Mouse (Mus musculus) forelimb bud, embryonic 11.5 days (tissue): ENCODE measurements around the gene Grik2.
A peak's percentile ranks its signal among the peaks of the same experiment; 100 is the strongest.
"Not testable (repeated sequence)": the region's sequence is repeated elsewhere in the genome, so short reads cannot be mapped to it uniquely, and the experiment has no call there.

Experiments used
- DNase-seq: peaks from one replicate; pipeline ENCODE4 v3.0.0-alpha.2; 2012; ENCODE audit warnings: low read depth, low spot score

Gene Grik2

DNA sequence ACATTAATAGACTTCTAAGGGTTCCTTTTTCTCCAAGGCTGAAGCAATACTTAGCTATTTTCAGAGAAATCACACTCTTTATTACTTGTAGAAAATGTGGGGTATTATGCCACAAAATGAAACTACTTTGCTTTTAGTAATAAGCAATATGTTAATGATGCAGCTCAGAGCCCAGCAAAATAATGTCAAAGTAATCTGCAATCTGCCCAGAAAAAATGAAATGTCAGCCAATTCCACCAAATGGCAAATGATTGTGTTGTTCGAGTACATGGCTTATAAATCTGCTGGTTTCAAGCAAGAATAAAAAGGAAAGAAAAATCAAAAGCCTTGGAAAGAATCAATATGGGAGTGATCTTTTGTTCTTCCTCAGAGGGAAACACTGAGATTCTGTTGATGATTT, 136.2 kb downstream of the Grik2 start:
- no peak for DNase-seq

DNA sequence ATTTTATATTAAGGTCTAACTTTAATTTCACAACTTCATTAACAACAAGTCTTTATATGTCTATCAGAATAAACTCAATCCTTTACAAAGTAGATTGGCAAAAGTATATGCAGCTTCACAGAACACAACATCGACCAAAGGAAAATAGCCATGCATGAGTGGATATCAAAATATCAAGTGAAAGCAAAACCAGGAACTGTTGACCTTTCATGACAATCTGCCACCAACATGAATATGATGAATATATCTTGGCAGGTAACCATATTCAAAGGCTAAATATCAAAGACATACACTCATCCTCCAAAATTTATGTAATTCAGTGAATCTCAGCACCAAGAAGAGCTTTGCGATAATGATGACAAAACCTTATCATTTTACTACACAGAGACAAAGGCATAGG, 141.4 kb downstream of the Grik2 start:
- DNase-seq, result no peak

DNA sequence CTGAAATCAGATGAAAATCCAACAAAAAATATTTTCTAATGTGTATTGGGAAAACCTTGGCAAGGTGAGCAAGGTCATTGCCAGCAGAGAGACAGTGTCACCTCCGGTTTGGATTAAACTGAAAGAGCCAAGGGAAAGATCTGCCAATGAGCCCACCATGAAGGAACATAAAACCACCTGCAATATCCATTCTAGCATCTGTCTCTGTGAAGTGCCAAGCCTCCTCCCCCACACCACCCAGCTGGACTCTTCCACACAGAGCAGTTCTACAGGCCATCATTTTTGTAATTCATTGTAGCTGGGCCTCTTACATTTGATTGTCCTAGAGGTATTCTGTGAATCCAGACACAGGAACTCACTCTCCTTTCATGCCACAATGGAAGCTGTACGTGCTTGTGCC, 148.7 kb downstream of the Grik2 start:
- no peak for DNase-seq

DNA sequence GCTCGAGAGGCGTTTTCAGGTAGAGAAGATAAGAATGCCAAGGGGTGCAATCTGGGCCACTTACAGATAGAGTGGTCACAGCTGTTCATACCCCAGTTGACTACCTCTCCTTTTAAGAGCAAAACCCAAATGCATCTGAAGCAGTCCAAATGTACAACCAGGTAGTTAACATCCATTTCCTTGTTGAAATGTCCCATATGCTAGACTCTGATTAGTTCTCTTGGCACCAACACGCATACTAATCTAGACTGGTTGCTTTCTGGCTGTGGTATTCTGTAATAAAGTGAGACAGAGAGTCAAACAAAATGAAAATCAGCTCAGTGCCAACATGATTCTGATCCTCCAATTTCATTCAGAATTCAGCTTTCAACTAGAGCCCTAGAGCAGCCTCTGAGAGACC, 164.6 kb downstream of the Grik2 start:
- DNase-seq, result no peak

DNA sequence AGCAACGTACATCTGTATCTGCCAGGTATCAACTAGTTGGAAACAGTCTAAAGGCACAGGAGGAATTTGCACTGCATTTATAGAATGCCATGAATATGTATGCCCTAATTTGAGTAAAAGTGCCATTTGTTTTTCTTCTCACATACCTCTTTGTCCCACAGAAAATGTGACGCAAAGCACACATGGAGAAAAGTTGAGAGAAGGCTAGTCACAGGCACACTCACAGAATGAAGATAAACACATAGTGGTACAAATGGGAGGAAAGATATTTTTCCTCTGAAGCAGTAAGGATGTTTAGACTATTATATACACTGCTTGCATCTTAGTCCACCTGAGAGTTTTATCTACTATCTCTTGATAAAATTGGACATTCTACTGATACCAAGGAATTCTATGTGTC, 190.9 kb downstream of the Grik2 start:
- DNase-seq, result no peak

DNA sequence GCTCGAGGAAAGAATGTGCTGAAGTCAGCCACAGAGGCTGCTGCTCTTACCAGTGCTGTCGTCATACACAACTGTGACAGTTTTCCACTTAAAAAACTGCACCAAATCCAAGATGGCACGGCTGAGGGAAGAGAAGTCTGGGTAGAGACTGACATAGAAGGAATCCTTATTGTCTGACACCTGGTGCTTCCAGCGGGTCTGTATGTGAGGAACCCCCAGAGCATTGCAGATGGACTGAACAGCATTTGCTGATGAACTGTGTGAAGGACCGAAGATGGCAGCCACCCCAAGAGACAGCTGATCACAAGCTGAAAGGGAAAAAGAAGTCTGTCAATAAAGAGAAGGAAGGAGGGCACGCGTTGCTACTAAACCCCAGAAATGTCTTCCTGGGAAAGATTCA, 215.1 kb downstream of the Grik2 start:
- DNase-seq, result no peak

DNA sequence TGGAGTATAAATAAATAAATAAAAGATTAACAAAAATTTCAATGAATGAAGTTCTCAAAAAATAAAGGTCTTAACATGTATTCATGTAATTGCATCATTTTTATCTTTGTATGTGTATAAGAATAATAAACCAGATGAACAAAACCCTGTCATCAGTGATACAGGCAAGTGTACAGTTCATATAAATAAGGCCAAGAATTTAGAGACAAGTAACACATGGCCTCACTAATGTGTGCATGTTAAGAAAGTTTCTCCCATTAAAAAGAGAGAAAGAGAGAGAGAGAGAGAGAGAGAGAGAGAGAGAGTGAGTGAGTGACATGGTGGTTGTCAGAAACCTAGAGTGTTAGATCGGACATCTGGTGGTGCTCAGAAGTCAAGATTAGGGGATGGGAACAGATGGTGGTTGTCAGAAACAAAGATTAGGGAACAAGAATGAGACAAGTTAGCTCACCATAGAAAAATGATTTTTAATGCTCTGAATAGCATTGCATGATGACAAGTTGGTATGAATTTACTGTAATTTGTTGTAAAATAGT, 228.6 kb downstream of the Grik2 start:
- no peak for DNase-seq

DNA sequence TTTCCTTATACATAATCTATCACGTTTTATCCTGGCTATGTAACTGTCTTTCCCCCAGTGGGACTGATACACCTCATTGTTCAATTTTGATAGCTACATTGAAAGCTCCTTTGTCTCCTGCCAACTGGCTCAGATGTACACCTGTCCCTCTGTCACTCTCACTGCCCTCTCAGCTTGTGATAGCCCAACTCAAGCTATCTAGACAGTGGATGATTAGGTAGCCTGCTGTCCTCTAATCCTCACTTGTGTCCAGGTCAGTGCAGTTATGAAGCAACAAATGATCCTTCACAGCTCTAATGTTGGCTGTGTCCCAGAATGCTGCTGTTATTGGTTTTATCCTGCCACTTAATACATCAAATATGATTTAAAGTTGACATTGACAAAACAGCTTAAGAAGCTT, 246.3 kb downstream of the Grik2 start:
- no peak for DNase-seq

DNA sequence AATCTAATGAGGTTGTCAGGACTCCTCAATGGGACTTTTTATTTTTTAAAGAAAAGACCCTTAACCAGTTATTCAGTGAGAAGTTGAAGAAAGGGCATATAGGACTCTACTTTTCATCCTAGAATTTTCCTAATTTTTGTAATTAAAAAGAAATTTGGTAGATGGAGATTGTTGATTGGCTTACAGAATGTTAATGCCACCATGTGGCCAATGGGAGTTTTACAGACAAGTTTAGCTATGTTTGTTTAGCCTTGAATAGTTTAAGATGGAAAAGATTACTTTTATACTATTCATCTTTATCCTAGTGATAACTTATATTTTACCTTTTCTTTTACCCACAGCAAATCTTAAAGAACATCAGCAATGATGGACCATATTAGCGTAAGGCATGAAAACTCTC, 268.8 kb downstream of the Grik2 start:
- no peak for DNase-seq

DNA sequence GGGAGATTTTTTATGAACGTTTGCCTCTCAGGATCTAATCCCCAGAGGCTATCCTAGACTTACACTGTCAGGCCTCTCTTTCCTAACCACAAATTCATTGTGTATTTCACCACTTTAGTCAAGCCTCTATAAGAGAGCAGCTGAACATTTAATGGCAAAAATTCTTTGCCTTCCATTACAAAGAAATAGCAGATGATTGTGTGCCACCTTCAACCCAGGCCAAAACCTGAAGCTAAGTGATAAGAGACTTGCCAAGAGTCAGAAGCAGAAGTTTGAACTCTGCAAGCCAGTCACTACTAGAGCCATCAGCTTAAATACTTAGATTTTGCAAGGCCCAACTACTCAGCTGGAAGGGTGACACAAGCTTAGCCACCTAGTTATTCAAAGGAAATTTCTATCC, 287.9 kb downstream of the Grik2 start:
- DNase-seq, result no peak

DNA sequence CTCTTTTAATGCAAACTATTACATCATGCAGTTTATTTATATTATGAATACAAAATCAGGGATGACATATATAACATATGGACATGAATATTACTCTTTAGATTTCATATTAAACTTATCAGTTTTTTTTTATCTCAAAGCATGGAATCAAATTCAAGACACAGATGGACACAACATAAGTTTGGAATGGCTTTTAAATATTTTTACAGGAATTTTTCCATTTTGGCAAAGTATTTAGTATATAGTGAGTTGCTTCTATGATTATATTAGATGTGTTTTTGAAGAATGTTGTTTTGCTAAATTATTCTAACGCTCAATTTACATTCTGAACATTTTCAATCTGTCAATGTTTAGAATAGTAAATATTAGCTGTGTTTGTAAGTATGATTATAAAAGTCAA, 291.3 kb downstream of the Grik2 start:
- no peak for DNase-seq

DNA sequence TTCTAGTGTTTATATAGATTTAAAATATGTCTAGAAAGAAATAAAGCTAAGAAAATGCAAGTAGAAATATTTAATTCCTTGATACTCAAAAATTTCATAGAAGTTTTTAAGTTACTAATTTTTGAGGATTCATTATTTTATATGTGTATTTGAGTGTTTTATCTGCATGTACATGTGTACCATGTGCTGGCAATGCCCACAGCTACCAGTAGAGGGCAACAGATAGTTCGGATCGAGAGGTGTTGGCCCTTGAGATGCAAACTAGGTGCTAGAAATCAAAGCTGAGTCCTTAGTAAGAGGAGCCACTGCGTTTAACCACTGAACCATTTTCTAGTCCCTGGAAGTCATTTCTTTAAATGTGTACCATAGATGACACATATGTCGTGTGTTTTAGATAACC, 307.1 kb downstream of the Grik2 start:
- DNase-seq, result no peak

DNA sequence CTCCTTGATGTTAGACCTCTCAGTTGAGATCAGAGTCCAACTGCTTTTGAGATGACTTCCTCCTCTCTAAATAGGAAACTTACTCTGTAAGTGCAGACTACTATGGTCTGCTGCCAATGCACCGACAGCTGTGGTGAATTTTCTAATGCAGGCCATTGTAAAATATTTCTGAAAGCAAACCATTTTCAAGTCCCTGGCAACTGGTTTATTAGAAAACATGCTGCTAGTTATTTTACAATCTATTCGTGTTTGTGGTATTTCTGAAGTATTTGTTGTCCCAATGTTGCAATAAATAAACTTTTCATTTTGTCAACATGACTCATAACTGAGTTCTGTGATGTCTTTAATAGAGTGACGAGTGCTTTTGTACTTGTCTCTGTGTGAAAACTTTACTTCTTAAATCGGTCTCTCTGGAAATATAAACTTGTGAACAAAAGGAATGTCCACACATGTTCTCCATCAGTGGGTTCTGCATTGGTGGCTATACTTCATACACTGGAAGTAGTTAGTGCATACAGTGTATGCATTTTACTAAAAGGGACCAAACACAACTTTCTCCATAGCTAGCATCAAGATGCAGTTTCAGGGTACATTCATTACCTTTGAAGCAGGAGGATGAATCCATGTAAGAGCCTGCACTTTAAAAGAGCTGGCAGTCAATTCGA, 308.3 kb downstream of the Grik2 start:
- DNase-seq, result peak; percentile 14

DNA sequence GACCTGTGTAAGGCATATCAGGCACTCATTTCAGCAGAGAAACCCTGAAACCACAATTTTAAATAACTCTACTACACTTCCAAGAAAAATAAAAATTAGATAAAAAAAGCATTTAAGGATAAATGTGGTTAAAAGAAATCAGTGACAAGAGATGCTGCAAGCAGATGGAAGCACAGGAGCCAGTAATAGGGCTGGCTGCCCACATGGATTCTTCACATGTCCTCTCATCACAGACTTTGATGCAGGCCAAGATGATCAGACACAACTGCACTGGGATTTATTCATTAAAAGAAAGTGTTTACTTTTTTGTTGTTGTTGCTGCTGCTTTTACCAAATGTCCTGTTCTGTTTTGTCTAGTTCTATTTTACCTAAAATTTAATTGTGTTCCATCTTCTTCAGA, 315.0 kb downstream of the Grik2 start:
- DNase-seq, result no peak

DNA sequence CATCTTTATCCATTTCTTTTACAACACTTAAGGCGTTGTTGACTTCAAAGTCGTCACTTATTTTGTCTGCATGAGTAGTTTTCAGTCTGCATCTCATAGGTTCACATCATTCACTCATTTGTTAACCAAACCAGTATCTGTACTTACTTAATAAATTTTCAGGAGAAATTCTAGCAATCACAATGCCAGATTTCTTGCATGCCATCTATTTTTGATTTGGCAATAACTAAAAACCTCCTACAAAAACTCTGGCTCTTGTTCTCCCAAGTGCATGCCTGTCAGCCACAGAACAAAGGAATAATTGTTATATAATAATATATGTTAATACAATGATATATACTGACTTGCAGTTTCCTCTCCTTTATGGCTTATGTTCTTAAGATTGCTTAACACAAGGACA, 331.8 kb downstream of the Grik2 start:
- DNase-seq, result no peak

DNA sequence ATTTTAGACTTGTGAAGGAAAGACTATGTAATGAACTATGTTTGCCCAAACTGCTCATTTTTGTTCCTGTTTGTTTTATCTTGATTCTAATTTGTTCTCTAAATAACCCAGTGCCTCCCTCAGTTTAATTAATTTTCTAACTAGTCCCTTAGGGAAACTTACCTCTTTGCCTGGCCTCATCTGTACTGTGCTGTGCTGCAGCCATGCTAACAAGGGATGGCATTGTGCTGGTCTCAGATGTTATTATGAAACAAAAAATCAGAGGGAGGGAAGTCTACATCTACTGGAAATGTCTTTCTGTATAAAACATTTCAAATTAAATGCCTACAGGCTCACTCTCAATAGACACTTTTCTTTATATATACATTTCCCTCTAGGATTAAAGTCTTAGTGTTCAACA, 335.0 kb downstream of the Grik2 start:
- no peak for DNase-seq

DNA sequence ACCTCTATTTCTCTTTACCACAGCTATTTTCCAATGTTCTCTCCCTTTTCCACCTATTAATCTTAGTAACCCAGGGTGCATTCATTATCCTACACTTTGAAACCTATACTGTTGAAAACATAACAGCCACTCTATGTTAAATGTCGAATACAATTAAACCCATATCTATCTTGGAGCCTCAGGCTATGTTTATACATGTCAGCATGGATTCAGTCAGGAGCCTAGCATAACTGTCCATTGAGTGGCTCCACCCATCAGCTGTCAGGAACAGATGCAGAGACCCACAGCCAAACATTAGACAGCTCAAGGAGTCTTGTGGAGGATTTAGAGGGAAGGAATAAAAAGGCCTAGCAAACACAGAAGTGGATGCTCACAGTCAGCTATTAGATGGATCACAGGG, 347.2 kb downstream of the Grik2 start:
- no peak for DNase-seq

DNA sequence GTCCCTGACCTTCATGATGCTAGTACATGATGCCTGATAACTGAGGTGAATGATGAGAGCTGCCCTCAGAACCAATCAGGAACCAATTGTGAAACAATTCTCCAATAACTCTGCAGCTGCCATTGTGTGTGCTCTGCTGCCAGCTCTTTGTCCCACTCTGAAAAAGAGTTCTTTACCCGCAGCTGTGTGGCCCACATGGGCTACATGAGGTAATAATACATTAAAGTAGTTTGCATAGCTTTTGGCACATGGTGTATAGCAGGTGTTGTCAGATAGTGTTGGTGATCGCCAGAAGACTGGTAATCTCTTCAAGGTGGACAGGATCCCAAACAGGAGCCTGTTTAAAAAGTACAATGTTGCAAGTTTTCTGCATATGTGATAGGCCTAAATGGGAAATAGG, 351.5 kb downstream of the Grik2 start:
- no peak for DNase-seq

DNA sequence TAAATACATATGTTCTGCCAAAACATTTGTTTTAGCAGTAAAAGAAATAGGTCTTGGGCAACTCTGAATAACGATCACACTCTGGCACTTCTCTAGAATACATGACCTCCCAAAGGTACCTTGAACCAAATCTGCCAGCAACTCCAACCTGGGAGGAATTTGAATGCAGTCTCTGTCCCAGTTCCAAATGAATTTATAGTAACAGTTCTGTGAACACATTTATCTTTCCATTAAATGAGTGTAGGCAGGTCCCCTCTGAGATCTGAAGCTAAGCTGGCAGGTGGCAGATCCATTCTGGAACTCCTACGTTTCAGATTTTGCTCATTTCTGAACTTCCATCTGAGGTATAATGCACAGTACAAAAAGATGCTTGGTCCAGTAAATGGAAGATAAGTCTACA, 352.3 kb downstream of the Grik2 start:
- no peak for DNase-seq

DNA sequence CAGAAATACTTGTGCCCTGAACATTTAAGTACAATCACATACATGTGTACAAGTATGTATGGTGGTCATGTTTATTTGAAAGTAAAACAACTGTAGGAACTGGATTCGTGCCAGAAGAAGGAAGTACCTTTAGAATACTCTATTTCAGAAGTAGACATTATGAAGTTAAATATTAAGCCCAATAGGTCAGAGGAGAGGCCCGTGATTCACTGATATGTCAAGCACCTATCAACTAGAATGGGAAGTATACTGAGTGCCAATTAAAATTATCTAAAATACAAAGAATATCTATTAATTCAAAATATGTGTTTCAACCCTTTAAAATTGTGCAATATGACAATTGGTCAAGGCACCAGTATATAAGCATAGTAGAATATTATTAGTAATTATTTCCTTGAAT, 355.7 kb downstream of the Grik2 start:
- no peak for DNase-seq

DNA sequence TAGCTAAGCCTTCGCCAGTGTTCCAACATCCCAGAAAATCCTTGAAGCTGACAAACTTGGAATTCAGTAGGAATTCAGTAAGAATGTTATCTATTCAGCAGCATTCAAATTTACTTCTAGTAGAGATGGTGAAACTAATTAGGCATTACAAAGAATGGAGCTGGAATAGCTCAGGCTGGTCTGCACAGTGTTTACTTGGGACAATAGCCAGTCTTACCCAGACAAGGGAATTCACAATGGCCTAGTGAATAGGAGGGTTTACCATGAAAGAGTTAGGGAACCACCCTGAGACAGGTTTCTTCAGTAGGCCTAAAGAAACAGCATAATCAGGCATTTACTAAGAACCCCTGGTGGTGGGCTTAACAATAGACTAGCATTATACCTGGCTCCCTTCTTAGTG, 371.4 kb downstream of the Grik2 start:
- DNase-seq, result not testable (repeated sequence)

DNA sequence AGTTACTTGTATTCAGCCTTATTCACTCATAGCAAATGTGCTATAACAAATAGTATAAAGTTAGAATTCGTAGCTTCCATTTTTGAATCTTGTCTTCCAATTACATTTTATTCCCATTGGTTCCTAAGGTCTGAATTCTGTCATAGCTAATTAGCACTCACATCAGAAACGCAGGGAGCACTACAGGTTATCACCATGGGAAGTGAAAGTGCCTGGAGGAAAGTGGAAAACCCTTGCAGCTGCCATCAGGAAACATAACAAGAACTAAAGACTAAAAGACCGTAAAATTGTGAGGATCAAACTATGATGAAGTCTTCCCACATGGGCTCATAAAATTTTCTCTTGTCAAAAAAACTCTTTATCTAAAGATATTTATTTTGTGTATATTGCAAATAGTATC, 405.6 kb downstream of the Grik2 start:
- DNase-seq, result no peak

DNA sequence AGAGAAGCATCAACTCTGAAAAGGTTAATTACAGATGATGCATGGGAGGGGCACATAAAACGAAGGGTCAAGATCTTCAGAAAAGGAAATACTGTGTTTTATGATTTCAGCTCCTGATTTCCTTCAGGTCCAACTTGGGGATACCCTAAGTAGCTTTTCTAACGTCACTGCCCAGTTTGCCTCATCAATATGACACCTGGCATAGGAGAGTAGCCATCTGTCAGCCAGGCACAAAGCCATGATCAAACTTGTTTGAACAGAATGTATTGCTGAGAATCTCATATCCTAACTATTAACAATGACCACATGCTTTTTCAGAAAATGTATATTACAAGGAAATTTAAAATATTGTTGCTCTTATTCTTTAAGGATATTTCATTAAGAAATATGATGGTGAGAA, 406.7 kb downstream of the Grik2 start:
- no peak for DNase-seq

DNA sequence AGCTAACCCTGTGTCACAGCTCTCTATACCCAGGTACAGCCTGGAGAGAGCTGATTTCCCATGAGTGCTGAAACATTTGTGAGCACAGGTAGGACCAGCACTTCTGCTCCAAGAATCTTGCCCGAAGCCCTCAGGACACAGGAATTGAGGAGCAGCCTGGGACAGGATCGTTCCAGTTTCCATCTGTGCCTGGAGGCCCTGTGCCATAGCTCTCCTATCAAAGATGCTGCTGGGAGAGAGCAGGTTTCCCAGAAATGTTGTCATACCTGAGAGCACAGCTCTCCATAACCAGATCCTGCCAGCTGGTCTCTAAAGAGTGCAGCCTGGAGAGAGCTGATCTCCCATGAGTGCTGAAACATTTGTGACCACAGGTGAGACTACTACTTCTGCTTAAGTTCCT, 420.0 kb downstream of the Grik2 start:
- DNase-seq, result no peak
